Mouse (Mus musculus) CH12.LX (cell line): ENCODE measurements at regions not wholly inside any gene's neighbourhood (a gene's known extent, or its start where the extent isn't known, plus 50 kb on each side); places are given as distances from the start of the nearest gene placed in this dataset.

ENCODE experiments used
- DNase-seq: peaks from one replicate; pipeline ENCODE4 v3.0.0-alpha.2; 2013; ENCODE audit errors: extremely low read depth
- H3K27ac ChIP-seq: 2 replicates; pipeline ENCODE4 v1.5.1; 2012; ENCODE audit warnings: low read depth, mild to moderate bottlenecking, control low read depth, moderate library complexity; ENCODE audit not compliant: insufficient read depth
- H3K27me3 ChIP-seq: replicated peaks from 2 replicates; pipeline ENCODE3; 2012; ENCODE audit warnings: inconsistent platforms
- H3K36me3 ChIP-seq, 2 experiments: replicated peaks in 1 of 2; 2 replicates each; pipeline versions ENCODE3 to v1.6.1; 2012; ENCODE audit warnings: inconsistent platforms in 1 of 2, low read length in 1 of 2, mild to moderate bottlenecking in 1 of 2, mixed read lengths in 1 of 2, moderate library complexity in 1 of 2; ENCODE audit not compliant: control insufficient read depth in 1 of 2, insufficient read depth in 1 of 2
- H3K4me1 ChIP-seq, 2 experiments: 2 replicates each; pipeline ENCODE4 v1.6.1; 2012; ENCODE audit warnings: inconsistent platforms in 1 of 2, moderate library complexity in 1 of 2; ENCODE audit not compliant: insufficient read depth in 2 of 2, control insufficient read depth in 1 of 2
- H3K4me2 ChIP-seq: 2 replicates; pipeline ENCODE4 v1.6.1; 2012; ENCODE audit warnings: low read depth, mild to moderate bottlenecking, control low read depth; ENCODE audit not compliant: poor library complexity, insufficient read depth, severe bottlenecking
- H3K4me3 ChIP-seq, 3 experiments: fragments of 150-350 bp in 1 of 3; sonication (generic) in 1 of 3; replicated peaks in 1 of 3; 2 replicates each; pipeline versions ENCODE3 to v1.5.1; 2011 to 2012; ENCODE audit warnings: low read depth in 2 of 3, low read length in 2 of 3, mild to moderate bottlenecking in 2 of 3, moderate library complexity in 2 of 3, control low read depth in 1 of 3, improper control_type of control experiment in 1 of 3, inconsistent platforms in 1 of 3, mixed read lengths in 1 of 3; ENCODE audit not compliant: poor library complexity in 1 of 3
- H3K79me2 ChIP-seq: replicated peaks from 2 replicates; pipeline ENCODE4 v1.6.1; 2012; ENCODE audit warnings: mild to moderate bottlenecking, moderate library complexity; ENCODE audit not compliant: control insufficient read depth, poor library complexity, insufficient read depth, severe bottlenecking; ENCODE audit errors: extremely low read depth
- H3K9ac ChIP-seq: 2 replicates; pipeline ENCODE4 v1.6.1; 2012; ENCODE audit warnings: low read depth, mild to moderate bottlenecking, control low read depth, moderate library complexity; ENCODE audit not compliant: insufficient read depth
- H3K9me3 ChIP-seq: replicated peaks from 2 replicates; pipeline ENCODE3; 2012; ENCODE audit warnings: low read length, inconsistent platforms, mixed read lengths
- BHLHE40 ChIP-seq: IDR thresholded peaks from 2 replicates; pipeline ENCODE4 v1.6.1; 2011; ENCODE audit warnings: mild to moderate bottlenecking, low read depth, low read length, improper control_type of control experiment
- CHD2 ChIP-seq: IDR thresholded peaks from 2 replicates; pipeline ENCODE4 v1.6.1; 2011; ENCODE audit warnings: low read length, improper control_type of control experiment
- ETS1 ChIP-seq: conservative IDR thresholded peaks from 2 replicates; pipeline ENCODE4 v1.6.1; 2012; ENCODE audit warnings: low read depth, mild to moderate bottlenecking, inconsistent platforms, low read length, improper control_type of control experiment, moderate library complexity
- GABPA ChIP-seq: IDR thresholded peaks from 2 replicates; pipeline ENCODE4 v1.6.1; 2012; ENCODE audit warnings: low read depth, low read length, improper control_type of control experiment, inconsistent platforms; ENCODE audit not compliant: insufficient replicate concordance
- KAT2A ChIP-seq: IDR thresholded peaks from 2 replicates; pipeline ENCODE4 v1.6.1; 2012; ENCODE audit warnings: low read length, improper control_type of control experiment, inconsistent platforms; ENCODE audit not compliant: insufficient replicate concordance
- MAX ChIP-seq: IDR thresholded peaks from 2 replicates; pipeline ENCODE4 v1.6.1; 2011; ENCODE audit warnings: low read length, improper control_type of control experiment
- MYC ChIP-seq: IDR thresholded peaks from 2 replicates; pipeline ENCODE4 v1.6.1; 2011; ENCODE audit warnings: low read depth, mild to moderate bottlenecking, improper control_type of control experiment, low read length
- NELFE ChIP-seq: IDR thresholded peaks from 2 replicates; pipeline ENCODE4 v1.6.1; 2011; ENCODE audit warnings: low read depth, low read length, improper control_type of control experiment
- NRF1 ChIP-seq: IDR thresholded peaks from 2 replicates; pipeline ENCODE4 v1.6.1; 2014; ENCODE audit warnings: low read depth, mild to moderate bottlenecking, inconsistent platforms, low read length, improper control_type of control experiment, moderate library complexity
- PAX5 ChIP-seq: IDR thresholded peaks from 2 replicates; pipeline ENCODE4 v1.6.1; 2012; ENCODE audit warnings: low read length, inconsistent platforms, mixed read lengths
- RAD21 ChIP-seq: IDR thresholded peaks from 2 replicates; pipeline ENCODE4 v1.6.1; 2011; ENCODE audit warnings: low read depth, mild to moderate bottlenecking, low read length, improper control_type of control experiment, moderate library complexity
- RCOR1 ChIP-seq: conservative IDR thresholded peaks from 2 replicates; pipeline ENCODE4 v1.6.1; 2012; ENCODE audit warnings: low read depth, mild to moderate bottlenecking, inconsistent platforms, low read length, improper control_type of control experiment
- SIN3A ChIP-seq: IDR thresholded peaks from 2 replicates; pipeline ENCODE4 v1.6.1; 2012; ENCODE audit warnings: low read length, improper control_type of control experiment, inconsistent platforms
- TBP ChIP-seq: conservative IDR thresholded peaks from 2 replicates; pipeline ENCODE4 v1.6.1; 2011; ENCODE audit warnings: low read depth, low read length, improper control_type of control experiment
- USF1 ChIP-seq: IDR thresholded peaks from 2 replicates; pipeline ENCODE4 v1.6.1; 2014; ENCODE audit warnings: low read depth, mild to moderate bottlenecking, inconsistent platforms, low read length, improper control_type of control experiment
- ZC3H11A ChIP-seq: IDR thresholded peaks from 2 replicates; pipeline ENCODE4 v1.6.1; 2012; ENCODE audit warnings: low read depth, mild to moderate bottlenecking, inconsistent platforms, low read length, improper control_type of control experiment
- ZKSCAN1 ChIP-seq: IDR thresholded peaks from 2 replicates; pipeline ENCODE4 v1.6.1; 2012; ENCODE audit warnings: low read depth, inconsistent platforms, low read length, improper control_type of control experiment, borderline replicate concordance
- ZMIZ1 ChIP-seq: IDR thresholded peaks from 2 replicates; pipeline ENCODE4 v1.6.1; 2012; ENCODE audit warnings: low read depth, mild to moderate bottlenecking, inconsistent platforms, low read length, improper control_type of control experiment
- ZNF384 ChIP-seq: IDR thresholded peaks from 2 replicates; pipeline ENCODE4 v1.6.1; 2012; ENCODE audit warnings: low read depth, low read length, improper control_type of control experiment, inconsistent platforms
- dilution Hi-C: fragments of 300-500 bp; cut with MboI; formaldehyde crosslinking; loops from 2 replicates; pipeline ENCODE4 v1.14.3; 2020; ENCODE audit warnings: low sequenced_read_pairs; ENCODE audit not compliant: extremely low pct_unique_long_range_greater_than_20kb, extremely low pct_ligation_motif_present
- in situ Hi-C: fragments of 300-500 bp; cut with MboI; formaldehyde crosslinking; loops from 3 replicates; pipeline ENCODE4 v1.14.3; 2019; ENCODE audit warnings: low sequenced_read_pairs, low pct_ligation_motif_present, low pct_unique_long_range_greater_than_20kb, mixed read lengths

GRCm38 (mm10) chr13:60255715-60256114, 78.5 kb upstream of the Gas1 start:
- Histone ChIP-seq H3K9me3 (peaks cover 77% of the 10 kb centered on the region), H3K4me1 (no peaks in the 10 kb centered on the region)
- dilution Hi-C loops: no loop called here

GRCm38 (mm10) chr13:60256997-60257396, 79.8 kb upstream of the Gas1 start:
- Histone ChIP-seq H3K36me3 (no peaks in the 10 kb centered on the region), H3K4me3 (no peak overlapping the region), H3K4me1 (no peaks in the 10 kb centered on the region), H3K79me2 (no peaks in the 10 kb centered on the region), H3K27ac (no peak overlapping the region), H3K27me3 (no peaks in the 10 kb centered on the region), H3K9ac (no peak overlapping the region), H3K4me2 (no peak overlapping the region), H3K9me3 (peaks cover 76% of the 10 kb centered on the region)
- no peak for TF ChIP-seq GABPA
- dilution Hi-C loops (no loop called here), in situ Hi-C loops (no loop called here)
- no peak for DNase-seq

More at GRCm38 (mm10) chr13:60255715-60256114, 78.5 kb upstream of the Gas1 start:
- no peak overlapping the region for H3K9ac ChIP-seq
- in situ Hi-C loops: no loop called here
- no peak overlapping the region for H3K4me3 ChIP-seq
- H3K27me3 ChIP-seq: no peaks in the 10 kb centered on the region
- no peaks in the 10 kb centered on the region for H3K79me2 ChIP-seq
- H3K36me3 ChIP-seq: no peaks in the 10 kb centered on the region
- no peak for DNase-seq
- H3K27ac ChIP-seq: no peak overlapping the region
- H3K4me2 ChIP-seq: no peak overlapping the region
- TF ChIP-seq USF1: no peak

GRCm38 (mm10) chr13:60257878-60258277, 80.7 kb upstream of the Gas1 start:
- Histone ChIP-seq H3K4me2 (no peak overlapping the region), H3K9me3 (peaks cover 75% of the 10 kb centered on the region), H3K4me3 (no peak overlapping the region), H3K27ac (no peak overlapping the region), H3K27me3 (no peaks in the 10 kb centered on the region), H3K36me3 (no peaks in the 10 kb centered on the region), H3K79me2 (no peaks in the 10 kb centered on the region), H3K4me1 (no peaks in the 10 kb centered on the region), H3K9ac (no peak overlapping the region)
- dilution Hi-C loops (no loop called here), in situ Hi-C loops (no loop called here)
- TF ChIP-seq ETS1: no peak
- no peak for TF ChIP-seq MYC
- no peak for TF ChIP-seq CHD2
- no peak for TF ChIP-seq MAX
- no peak for TF ChIP-seq PAX5
- TF ChIP-seq RCOR1: no peak
- no peak for TF ChIP-seq TBP
- no peak for TF ChIP-seq ZC3H11A
- TF ChIP-seq USF1: no peak
- no peak for TF ChIP-seq NELFE
- no peak for TF ChIP-seq RAD21
- TF ChIP-seq BHLHE40: no peak
- TF ChIP-seq ZKSCAN1: no peak
- TF ChIP-seq NRF1: no peak
- no peak for TF ChIP-seq GABPA
- TF ChIP-seq KAT2A: no peak
- TF ChIP-seq ZNF384: no peak
- no peak for TF ChIP-seq ZMIZ1
- TF ChIP-seq SIN3A: no peak
- DNase-seq: no peak
